In the genomic region with DNA sequence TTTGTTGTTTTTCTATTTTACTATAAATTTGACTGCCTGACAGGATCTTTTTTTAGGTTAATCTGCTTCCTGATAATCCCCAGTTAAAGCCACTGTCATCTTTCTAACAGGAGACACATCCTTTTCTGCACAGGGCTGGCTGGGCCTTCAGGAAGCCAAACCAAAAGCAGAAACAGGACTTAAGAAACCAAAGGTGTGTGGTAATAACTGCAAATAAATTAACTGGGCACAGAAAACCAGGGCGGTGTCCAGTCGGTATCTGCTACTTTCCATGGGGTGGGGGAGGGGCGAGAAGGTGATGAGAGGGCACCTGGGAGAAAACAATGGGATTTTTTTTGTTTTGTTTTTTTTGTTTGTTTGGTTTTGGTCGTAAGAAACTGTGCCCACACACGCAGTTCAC, we compare ENCODE assay signal across 18 mouse cellular contexts.
"Had no signal": no experiment of that assay in that cellular context is flagged by ENCODE, and none has a peak within 500 bp of the region (broad histone marks: within the 10 kb centered on the region; RNA-seq: fewer than 3 reads in every experiment).

No protein-coding gene starts in this region.

- H3K27ac ChIP-seq: kidney, embryonic 15.5 days; limb, embryonic 10.5 days; limb, embryonic 13.5 days; macrophage; neural tube, embryonic 13.5 days had no signal

- DNase-seq: kidney, adult 11 months; kidney, adult 8-10 months; kidney, postnatal 10 days; kidney, postnatal 4 days; liver; liver, embryonic 13.5 days; lung, embryonic 14.5 days; thymus, adult 18-20 months; thymus, postnatal 4 days had no signal

- H3K4me3 ChIP-seq: kidney, embryonic 15.5 days; limb, embryonic 10.5 days; limb, embryonic 13.5 days; liver, embryonic 13.5 days; midbrain, embryonic 12.5 days; myocyte; neural tube, embryonic 13.5 days had no signal

- H3K4me2 ChIP-seq: kidney, embryonic 15.5 days; limb, embryonic 13.5 days; liver, embryonic 13.5 days; lung, embryonic 14.5 days; midbrain, embryonic 12.5 days; neural tube, embryonic 13.5 days had no signal

- H3K9me3 ChIP-seq: kidney, embryonic 15.5 days; limb, embryonic 10.5 days; limb, embryonic 13.5 days; liver, embryonic 13.5 days; midbrain, embryonic 12.5 days; neural tube, embryonic 13.5 days had no signal

- H3K9ac ChIP-seq: kidney, embryonic 15.5 days; limb, embryonic 13.5 days; liver, embryonic 13.5 days; lung, embryonic 14.5 days; midbrain, embryonic 12.5 days; neural tube, embryonic 13.5 days had no signal

- H3K27me3 ChIP-seq: kidney, embryonic 15.5 days; limb, embryonic 13.5 days; midbrain, embryonic 12.5 days; neural tube, embryonic 13.5 days had no signal

- ATAC-seq: lung, postnatal 0 days; midbrain, embryonic 16.5 days had no signal
